Mouse (Mus musculus): Measurements from ENCODE around the gene Slc34a1.

GRCm38 (mm10) chr13:55412643-55413307 is 14.8 kb downstream of the Slc34a1 start:
- TF ChIP-seq CTCF (IDR thresholded peaks at IDR 0.05; ENCODE audit: low read depth), result no peak
- TF ChIP-seq EP300 (IDR thresholded peaks at IDR 0.05; ENCODE audit: low read depth), result no peak
